8 mouse cellular contexts compared by ENCODE assay signal in genomic region chr10:63429023-63429340, GRCm38 (mm10). TPM values are rescaled to one million over a fixed set of nuclear protein-coding genes. Genes with fewer than 3 reads are reported as not detected.
A peak's percentile ranks its signal among the peaks of the same experiment; 100 is the strongest.
DNase-seq lines count a peak whose midpoint lies in the region; ATAC-seq and TF ChIP-seq lines count a peak whose summit lies in the region.

No protein-coding gene starts in this region.

- no peaks in the 10 kb centered on the region for H3K36me3 ChIP-seq in heart, embryonic 11.5 days (ENCODE audit: control insufficient read depth, insufficient read depth, low read length)
- H3K36me3 ChIP-seq in ES-Bruce4 (ENCODE audit: control insufficient read depth, insufficient read depth, low read length, poor library complexity, severe bottlenecking): no peaks in the 10 kb centered on the region
- no peaks in the 10 kb centered on the region for H3K36me3 ChIP-seq in heart, embryonic 16.5 days (ENCODE audit: control insufficient read depth, insufficient read depth)
- no peaks in the 10 kb centered on the region for H3K36me3 ChIP-seq in liver, postnatal 0 days (replicated peaks; ENCODE audit: insufficient read depth, low read length)

- WGBS in heart, embryonic 11.5 days (ENCODE audit: insufficient replicate concordance): 8% methylated on average over 11 of the region's 11 CpGs
- 2% methylated on average over 11 of the region's 11 CpGs for WGBS in heart, embryonic 16.5 days
- WGBS in liver, postnatal 0 days (ENCODE audit: insufficient replicate concordance): 3% methylated on average over 11 of the region's 11 CpGs

- TF ChIP-seq CTCF in ES-Bruce4 (IDR thresholded peaks at IDR 0.05; ENCODE audit: low read depth, low read length): no peak
- TF ChIP-seq CTCF in liver, postnatal 0 days (IDR thresholded peaks at IDR 0.05; ENCODE audit: low read depth): no peak

- TF ChIP-seq POLR2A in ES-Bruce4 (IDR thresholded peaks at IDR 0.05; ENCODE audit: insufficient read depth, low read length): no peak

- TF ChIP-seq EP300 in ES-Bruce4 (IDR thresholded peaks at IDR 0.05; ENCODE audit: insufficient read depth, low read depth, low read length): no peak
- TF ChIP-seq EP300 in liver, postnatal 0 days (IDR thresholded peaks at IDR 0.05; ENCODE audit: low read depth): no peak

- H3K27me3 ChIP-seq in heart, embryonic 11.5 days (ENCODE audit: control insufficient read depth, insufficient read depth, low read length): no peaks in the 10 kb centered on the region
- H3K27me3 ChIP-seq in ES-Bruce4 (ENCODE audit: control insufficient read depth, insufficient read depth, low read length, poor library complexity, severe bottlenecking): no peaks in the 10 kb centered on the region
- no peaks in the 10 kb centered on the region for H3K27me3 ChIP-seq in heart, embryonic 16.5 days (ENCODE audit: control insufficient read depth, insufficient read depth, low read length)
- no peaks in the 10 kb centered on the region for H3K27me3 ChIP-seq in liver, postnatal 0 days (ENCODE audit: insufficient read depth, low read length)

- no peaks in the 10 kb centered on the region for H3K4me1 ChIP-seq in heart, embryonic 11.5 days (ENCODE audit: control insufficient read depth, insufficient read depth, low read length)
- no peaks in the 10 kb centered on the region for H3K4me1 ChIP-seq in ES-Bruce4 (ENCODE audit: control insufficient read depth, insufficient read depth, low read length)
- H3K4me1 ChIP-seq in heart, embryonic 16.5 days (ENCODE audit: control insufficient read depth, insufficient read depth, low read length): 0 out of 2 replicates have a peak, but pooled peaks cover 3% of the 10 kb centered on the region
- H3K4me1 ChIP-seq in liver, postnatal 0 days (ENCODE audit: insufficient read depth): peaks cover 7% of the 10 kb centered on the region; the same call in 1 of the 2 replicates

- H3K9ac ChIP-seq in heart, embryonic 11.5 days (ENCODE audit: low read depth, low read length): peak overlapping the region; percentile 60; the same call in 1 of the 2 replicates
- peak overlapping the region; percentile 72 for H3K9ac ChIP-seq in ES-Bruce4 (ENCODE audit: low read depth, poor library complexity, severe bottlenecking)
- H3K9ac ChIP-seq in heart, embryonic 16.5 days (ENCODE audit: low read length): peak overlapping the region; percentile 68
- peak overlapping the region; percentile 60 for H3K9ac ChIP-seq in liver, postnatal 0 days (replicated peaks)

- no peaks in the 10 kb centered on the region for H3K9me3 ChIP-seq in heart, embryonic 11.5 days (replicated peaks; ENCODE audit: control insufficient read depth, low read length)
- H3K9me3 ChIP-seq in ES-Bruce4 (replicated peaks; ENCODE audit: control insufficient read depth, insufficient read depth, low read length, poor library complexity, severe bottlenecking): no peaks in the 10 kb centered on the region
- H3K9me3 ChIP-seq in heart, embryonic 16.5 days (replicated peaks; ENCODE audit: control insufficient read depth, low read length): no peaks in the 10 kb centered on the region
- H3K9me3 ChIP-seq in liver, postnatal 0 days (ENCODE audit: low read length): no peaks in the 10 kb centered on the region

- H3K4me2 ChIP-seq in heart, embryonic 11.5 days: peak overlapping the region; percentile 84
- H3K4me2 ChIP-seq in heart, embryonic 16.5 days (ENCODE audit: low read depth, low read length): peak overlapping the region; percentile 82
- H3K4me2 ChIP-seq in liver, postnatal 0 days (ENCODE audit: low read depth, low read length): peak overlapping the region; percentile 81

- H3K4me3 ChIP-seq in heart, embryonic 11.5 days (ENCODE audit: low read depth, low read length): peak overlapping the region; percentile 81
- peak overlapping the region; percentile 57 for H3K4me3 ChIP-seq in ES-Bruce4 (ENCODE audit: low read depth, low read length)
- peak overlapping the region; percentile 87 for H3K4me3 ChIP-seq in heart, embryonic 16.5 days (ENCODE audit: low read length)
- H3K4me3 ChIP-seq in liver, postnatal 0 days (ENCODE audit: low read depth, low read length): peak overlapping the region; percentile 93

- no peak for DNase-seq in heart, postnatal 4 days
- no peak for DNase-seq in liver, postnatal 0 days
- no peak for DNase-seq in urinary bladder, postnatal 10 days (ENCODE audit: low spot score)
- no peak for DNase-seq in cerebellum, adult 11-12 months
- DNase-seq in ovary, adult 18-20 months (ENCODE audit: low spot score): no peak

- H3K27ac ChIP-seq in heart, embryonic 11.5 days (ENCODE audit: low read depth, low read length): no peak overlapping the region
- H3K27ac ChIP-seq in ES-Bruce4 (ENCODE audit: insufficient read depth, low read length): no peak overlapping the region
- H3K27ac ChIP-seq in heart, embryonic 16.5 days (ENCODE audit: low read length): peak overlapping the region; percentile 33; the same call in 1 of the 2 replicates
- H3K27ac ChIP-seq in liver, postnatal 0 days (ENCODE audit: low read depth): no peak overlapping the region

- ATAC-seq in heart, embryonic 11.5 days (replicated peaks; ENCODE audit: insufficient number of reproducible peaks, low FRiP score, low TSS enrichment): no peak
- ATAC-seq in heart, embryonic 16.5 days (replicated peaks; ENCODE audit: extremely low read depth, insufficient read depth, low FRiP score): no peak
- ATAC-seq in liver, postnatal 0 days: no peak

RNA-seq across cellular contexts. Expression of gene Ctnna3, which starts 0.9 kb away (rescaled TPM):
- polyA plus RNA-seq in heart, embryonic 11.5 days (2014; fragmentation: Nextera tagmentation; extraction: Ambion mirVana): 17.5 and 19.0 TPM in 2 replicates
- 10 to 100 TPM; 81.4 to 88.7 TPM for total RNA-seq in heart, postnatal 4 days (2021)
- not detected in 2 replicates for polyA plus RNA-seq in ES-Bruce4 (2011; ENCODE audit: insufficient read depth, insufficient read length, low read depth, missing spikeins)
- polyA plus RNA-seq in heart, embryonic 16.5 days (2015; fragmentation: Nextera tagmentation; extraction: Ambion mirVana): 27.6 and 29.1 TPM in 2 replicates
- 0.05 TPM in 1 of 2 replicates, not detected in the other for polyA plus RNA-seq in liver, postnatal 0 days (2015; fragmentation: Nextera tagmentation; extraction: Ambion mirVana)

RNA-seq across cellular contexts. Expression of gene Gm7075, which starts 7.4 kb away (rescaled TPM):
- not detected in 2 replicates for polyA plus RNA-seq in heart, embryonic 11.5 days (2014; fragmentation: Nextera tagmentation; extraction: Ambion mirVana)
- not detected for total RNA-seq in heart, postnatal 4 days (2021)
- polyA plus RNA-seq in ES-Bruce4 (2011; ENCODE audit: insufficient read depth, insufficient read length, low read depth, missing spikeins): not detected in 2 replicates
- not detected in 2 replicates for polyA plus RNA-seq in heart, embryonic 16.5 days (2015; fragmentation: Nextera tagmentation; extraction: Ambion mirVana)
- not detected in 2 replicates for polyA plus RNA-seq in liver, postnatal 0 days (2015; fragmentation: Nextera tagmentation; extraction: Ambion mirVana)

RNA-seq across cellular contexts. Expression of gene Dnajc12, which starts 46.7 kb away (rescaled TPM):
- 8.6 and 9.2 TPM in 2 replicates for polyA plus RNA-seq in heart, embryonic 11.5 days (2014; fragmentation: Nextera tagmentation; extraction: Ambion mirVana)
- 1 to 10 TPM; 5.5 to 8.7 TPM for total RNA-seq in heart, postnatal 4 days (2021)
- polyA plus RNA-seq in ES-Bruce4 (2011; ENCODE audit: insufficient read depth, insufficient read length, low read depth, missing spikeins): 3.7 and 4.6 TPM in 2 replicates
- 6.6 and 7.5 TPM in 2 replicates for polyA plus RNA-seq in heart, embryonic 16.5 days (2015; fragmentation: Nextera tagmentation; extraction: Ambion mirVana)
- polyA plus RNA-seq in liver, postnatal 0 days (2015; fragmentation: Nextera tagmentation; extraction: Ambion mirVana): 14.8 and 15.4 TPM in 2 replicates

RNA-seq across cellular contexts. Expression of gene Sirt1, which starts 47.5 kb away (rescaled TPM):
- 5.6 and 6.0 TPM in 2 replicates for polyA plus RNA-seq in heart, embryonic 11.5 days (2014; fragmentation: Nextera tagmentation; extraction: Ambion mirVana)
- total RNA-seq in heart, postnatal 4 days (2021): 10 to 100 TPM; 13.2 to 14.3 TPM
- polyA plus RNA-seq in ES-Bruce4 (2011; ENCODE audit: insufficient read depth, insufficient read length, low read depth, missing spikeins): 53.5 and 54.2 TPM in 2 replicates
- 2.6 and 2.7 TPM in 2 replicates for polyA plus RNA-seq in heart, embryonic 16.5 days (2015; fragmentation: Nextera tagmentation; extraction: Ambion mirVana)
- 2.8 and 3.1 TPM in 2 replicates for polyA plus RNA-seq in liver, postnatal 0 days (2015; fragmentation: Nextera tagmentation; extraction: Ambion mirVana)

Comparison
In these comparisons a context has a peak if more than half of its experiments do, and no peak if none do; other contexts are left out.
1. RNA of gene Ctnna3, which starts 0.9 kb away (polyA plus RNA-seq): 27.6 to 29.1 TPM in heart, embryonic 16.5 days and 17.5 to 19.0 TPM in heart, embryonic 11.5 days; not detected in ES-Bruce4 and 0.05 TPM in liver, postnatal 0 days; every median in the first group is over 10 times any median in the second.
2. Peak in every context shown above with its lines, with median percentiles within 50 percentile points of each other: H3K4me2 ChIP-seq, H3K4me3 ChIP-seq and H3K9ac ChIP-seq.